Mouse (Mus musculus) adrenal gland, adult 2 months (tissue): ENCODE results near the gene Acaca. TPM values are rescaled to one million over a fixed set of nuclear protein-coding genes. Genes with fewer than 3 reads are reported as not detected.

ENCODE experiments used
- DNase-seq: peaks from one replicate; pipeline ENCODE4 v3.0.0; 2021
- polyA plus RNA-seq: library from polyadenylated mRNA; depleted of rRNA; stranded (reverse); fragments of >200 nt; gene quantifications from 2 replicates; pipeline ENCODE4 v1.2.3, GENCODE M21; 2012
- total RNA-seq, 2 experiments: library from RNA; stranded (reverse); gene quantifications; 2 replicates each; pipeline ENCODE4 v1.2.3; 2021

Gene Acaca
- total and polyA plus RNA-seq, 3 experiments, result 60.3 to 510 (median 161) TPM

GRCm38 (mm10) chr11:84247370-84247769 lies 117.9 kb downstream of the Acaca start:
- no peak for DNase-seq

- no peak for DNase-seq
Observed at GRCm38 (mm10) chr11:84251170-84251569, 121.7 kb downstream of the Acaca start.

GRCm38 (mm10) chr11:84252425-84252824 lies 123.0 kb downstream of the Acaca start:
- no peak for DNase-seq

GRCm38 (mm10) chr11:84255879-84256278 lies 126.4 kb downstream of the Acaca start:
- DNase-seq, result no peak

- no peak for DNase-seq
Observed at GRCm38 (mm10) chr11:84258053-84258710, 128.7 kb downstream of the Acaca start.

- no peak for DNase-seq
Observed at GRCm38 (mm10) chr11:84264490-84264889, 135.0 kb downstream of the Acaca start.

GRCm38 (mm10) chr11:84268068-84268467 lies 138.6 kb downstream of the Acaca start:
- DNase-seq, result no peak

GRCm38 (mm10) chr11:84270511-84270910 lies 141.0 kb downstream of the Acaca start:
- no peak for DNase-seq

- DNase-seq, result no peak
Observed at GRCm38 (mm10) chr11:84271948-84272347, 142.5 kb downstream of the Acaca start.

- DNase-seq, result no peak
Observed at GRCm38 (mm10) chr11:84272574-84272973, 143.1 kb downstream of the Acaca start.

GRCm38 (mm10) chr11:84276979-84277378 lies 147.5 kb downstream of the Acaca start:
- DNase-seq, result no peak

GRCm38 (mm10) chr11:84281280-84281679 lies 151.8 kb downstream of the Acaca start:
- DNase-seq, result no peak

GRCm38 (mm10) chr11:84282944-84283703 lies 153.7 kb downstream of the Acaca start:
- DNase-seq, result no peak

GRCm38 (mm10) chr11:84290781-84291180 lies 161.3 kb downstream of the Acaca start:
- DNase-seq, result no peak

GRCm38 (mm10) chr11:84292532-84292931 lies 163.1 kb downstream of the Acaca start:
- no peak for DNase-seq

- DNase-seq, result no peak
Observed at GRCm38 (mm10) chr11:84293288-84293687, 163.8 kb downstream of the Acaca start.

- DNase-seq, result no peak
Observed at GRCm38 (mm10) chr11:84296337-84296736, 166.9 kb downstream of the Acaca start.

GRCm38 (mm10) chr11:84305474-84305873 lies 176.0 kb downstream of the Acaca start:
- DNase-seq, result no peak

- DNase-seq, result no peak
Observed at GRCm38 (mm10) chr11:84306158-84306742, 176.8 kb downstream of the Acaca start.

GRCm38 (mm10) chr11:84324032-84324752 lies 194.7 kb downstream of the Acaca start:
- no peak for DNase-seq

GRCm38 (mm10) chr11:84327086-84327485 lies 197.6 kb downstream of the Acaca start:
- DNase-seq, result no peak

GRCm38 (mm10) chr11:84332384-84332783 lies 202.9 kb downstream of the Acaca start:
- no peak for DNase-seq

GRCm38 (mm10) chr11:84332860-84333259 lies 203.4 kb downstream of the Acaca start:
- DNase-seq, result no peak
